Mouse (Mus musculus) myocyte (in vitro differentiated cells): ENCODE results near the gene Wdr77. TPM values are rescaled to one million over a fixed set of nuclear protein-coding genes. Genes with fewer than 3 reads are reported as not detected.

ENCODE experiments used
- H3K27me3 ChIP-seq: one replicate; pipeline ENCODE4 v1.6.1; 2011; ENCODE audit not compliant: control insufficient read depth, insufficient read depth, insufficient read length
- H3K36me3 ChIP-seq: one replicate; pipeline ENCODE4 v1.6.1; 2011; ENCODE audit not compliant: control insufficient read depth, insufficient read depth
- H3K4me2 ChIP-seq: one replicate; pipeline ENCODE4 v1.6.1; 2011; ENCODE audit warnings: low read depth, control low read depth
- H3K4me3 ChIP-seq: one replicate; pipeline ENCODE4 v1.5.1; 2011; ENCODE audit warnings: mild to moderate bottlenecking, control low read depth, moderate library complexity
- H3K79me2 ChIP-seq: one replicate; pipeline ENCODE4 v1.6.1; 2011; ENCODE audit not compliant: control insufficient read depth, insufficient read depth
- H3ac ChIP-seq: one replicate; pipeline ENCODE4 v1.6.1; 2011; ENCODE audit not compliant: control insufficient read depth, insufficient read length
- CEBPB ChIP-seq: IDR thresholded peaks from 2 replicates; pipeline ENCODE4 v1.6.1; 2011; ENCODE audit warnings: mild to moderate bottlenecking, moderate library complexity; ENCODE audit not compliant: poor library complexity, insufficient read depth, severe bottlenecking
- E2F4 ChIP-seq: IDR thresholded peaks from one replicate; pipeline ENCODE4 v1.6.1; 2011; ENCODE audit warnings: mild to moderate bottlenecking, control low read depth, moderate library complexity; ENCODE audit not compliant: insufficient read depth
- MAX ChIP-seq: IDR thresholded peaks from one replicate; pipeline ENCODE4 v1.6.1; 2011; ENCODE audit warnings: low read depth, mild to moderate bottlenecking, control low read depth
- MYOD1 ChIP-seq, 3 experiments: IDR thresholded peaks; one replicate each; pipeline ENCODE4 v1.6.1; 2011; ENCODE audit warnings: control low read depth in 2 of 3, low read depth in 2 of 3, mild to moderate bottlenecking in 2 of 3, moderate library complexity in 1 of 3; ENCODE audit not compliant: insufficient read length in 2 of 3, control insufficient read depth in 1 of 3
- MYOG ChIP-seq, 3 experiments: IDR thresholded peaks; one replicate each; pipeline ENCODE4 v1.6.1; 2011; ENCODE audit warnings: control low read depth in 2 of 3, low read depth in 2 of 3, mild to moderate bottlenecking in 2 of 3; ENCODE audit not compliant: insufficient read length in 2 of 3, control insufficient read depth in 1 of 3, insufficient read depth in 1 of 3
- POLR2A ChIP-seq: IDR thresholded peaks from one replicate; pipeline ENCODE4 v1.6.1; 2011; ENCODE audit warnings: low read depth, mild to moderate bottlenecking, control low read depth, moderate library complexity; ENCODE audit not compliant: insufficient read length
- POLR2AphosphoS2 ChIP-seq: IDR thresholded peaks from one replicate; pipeline ENCODE4 v1.6.1; 2011; ENCODE audit warnings: low read depth, control low read depth; ENCODE audit not compliant: insufficient read length
- REST ChIP-seq: IDR thresholded peaks from one replicate; pipeline ENCODE4 v1.6.1; 2011; ENCODE audit warnings: mild to moderate bottlenecking, control low read depth, moderate library complexity; ENCODE audit not compliant: insufficient read depth, insufficient read length
- SRF ChIP-seq: IDR thresholded peaks from one replicate; pipeline ENCODE4 v1.6.1; 2011; ENCODE audit warnings: low read depth; ENCODE audit not compliant: control insufficient read depth, insufficient read length
- TCF12 ChIP-seq: IDR thresholded peaks from one replicate; pipeline ENCODE4 v1.6.1; 2011; ENCODE audit warnings: mild to moderate bottlenecking, control low read depth; ENCODE audit not compliant: poor library complexity, insufficient read depth, severe bottlenecking
- TCF3 ChIP-seq: IDR thresholded peaks from one replicate; pipeline ENCODE4 v1.6.1; 2011; ENCODE audit warnings: low read depth, control low read depth; ENCODE audit not compliant: insufficient read length
- USF1 ChIP-seq: IDR thresholded peaks from one replicate; pipeline ENCODE4 v1.6.1; 2011; ENCODE audit warnings: low read depth, mild to moderate bottlenecking, control low read depth, moderate library complexity
- polyA plus RNA-seq: library from polyadenylated mRNA; unstranded; fragments of >200 nt; fragmentation: generic; extraction: Trizol; gene quantifications from one replicate; pipeline ENCODE4 v1.2.1, GENCODE M21; 2012; ENCODE audit warnings: missing spikeins

The Wdr77 gene
- polyA plus RNA-seq, 1 experiment: 48.8 TPM

DNA sequence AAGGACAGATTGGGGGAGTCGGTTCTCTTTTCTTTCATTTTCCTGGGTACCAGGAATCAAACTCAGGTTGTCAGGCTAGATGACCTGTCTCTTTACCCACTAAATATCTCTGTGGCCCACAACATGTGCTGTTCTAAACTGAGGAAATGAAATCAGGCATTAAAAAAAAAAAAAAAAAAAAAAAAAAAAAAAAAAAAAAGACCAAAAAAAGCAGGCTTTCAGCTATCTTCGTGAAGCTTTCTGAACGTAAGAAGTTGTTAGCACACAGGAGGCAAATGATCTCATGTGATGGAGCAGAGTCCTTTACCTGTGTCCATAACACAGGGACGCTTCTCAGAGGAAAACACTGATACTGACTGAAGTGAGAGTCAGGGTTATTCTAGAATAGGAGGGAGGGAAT is 23.1 kb upstream of the Wdr77 start:
- no peak for TF ChIP-seq POLR2AphosphoS2
- TF ChIP-seq MAX: no peak
- no peak for TF ChIP-seq CEBPB
- TF ChIP-seq POLR2A: no peak
- TF ChIP-seq TCF12: no peak
- TF ChIP-seq REST: no peak
- TF ChIP-seq SRF: no peak
- no peak for TF ChIP-seq MYOG (IDR thresholded peaks at IDR 0.05; ENCODE audit: control insufficient read depth in 1 of 3, insufficient read depth in 1 of 3, insufficient read length in 2 of 3, low read depth in 2 of 3)
- TF ChIP-seq E2F4: no peak
- no peak for TF ChIP-seq MYOD1 (IDR thresholded peaks at IDR 0.05; ENCODE audit: control insufficient read depth in 1 of 3, insufficient read length in 2 of 3, low read depth in 2 of 3)
- no peak for TF ChIP-seq USF1
- TF ChIP-seq TCF3: no peak

DNA sequence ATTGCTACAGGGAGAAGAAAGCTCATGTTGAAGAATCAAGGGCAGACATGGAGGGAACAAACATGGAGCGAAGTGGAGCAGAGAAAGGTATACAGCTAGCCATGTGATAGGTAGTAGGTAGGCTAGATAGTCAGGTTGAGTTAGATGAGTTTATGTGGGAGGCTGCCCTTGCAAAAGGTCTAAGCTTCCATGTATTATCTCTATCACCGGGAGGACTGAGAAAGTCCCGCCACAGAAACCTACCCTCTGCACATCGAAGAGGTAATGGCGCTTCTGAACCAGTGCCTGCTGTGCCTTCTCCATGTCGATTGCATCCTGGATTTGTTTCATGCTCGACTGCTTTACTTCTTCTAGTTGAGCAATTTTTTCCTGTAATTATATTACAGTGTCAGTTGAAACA is 7.8 kb upstream of the Wdr77 start:
- no peak for TF ChIP-seq SRF
- no peak for TF ChIP-seq USF1
- TF ChIP-seq E2F4: no peak
- no peak for TF ChIP-seq MAX
- TF ChIP-seq TCF12: no peak
- TF ChIP-seq MYOD1 (IDR thresholded peaks at IDR 0.05; ENCODE audit: control insufficient read depth in 1 of 3, insufficient read length in 2 of 3, low read depth in 2 of 3): no peak
- no peak for TF ChIP-seq POLR2AphosphoS2
- no peak for TF ChIP-seq CEBPB
- no peak for TF ChIP-seq POLR2A
- no peak for TF ChIP-seq TCF3
- TF ChIP-seq MYOG (IDR thresholded peaks at IDR 0.05; ENCODE audit: control insufficient read depth in 1 of 3, insufficient read depth in 1 of 3, insufficient read length in 2 of 3, low read depth in 2 of 3): no peak
- no peak for TF ChIP-seq REST

More for the DNA sequence above, 23.1 kb upstream of the Wdr77 start:
- Histone ChIP-seq H3ac (no peak overlapping the region), H3K4me3 (no peak overlapping the region), H3K36me3 (peaks cover 10% of the 10 kb centered on the region), H3K79me2 (no peaks in the 10 kb centered on the region), H3K27me3 (no peaks in the 10 kb centered on the region), H3K4me2 (no peak overlapping the region)

DNA sequence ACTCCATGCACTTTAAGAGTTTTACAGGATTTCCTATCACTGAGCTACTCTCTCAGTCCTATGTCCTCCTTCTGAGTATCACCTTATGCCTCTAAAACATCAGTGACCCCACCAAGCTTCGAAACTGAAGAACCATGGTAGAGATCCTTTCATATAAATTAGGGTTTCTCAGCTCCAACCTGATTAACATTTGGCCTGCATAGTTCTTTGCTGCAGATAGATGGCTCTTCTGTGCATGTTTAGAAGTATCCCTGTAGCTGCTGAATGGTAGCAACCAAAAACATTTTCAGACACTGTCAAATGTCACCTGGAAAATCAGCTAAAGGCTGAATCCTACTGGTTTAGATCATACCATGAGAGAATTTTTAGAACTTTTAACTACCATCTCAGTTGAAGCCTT is 1.9 kb upstream of the Wdr77 start:
- Histone ChIP-seq H3K4me2 (peak overlapping the region; percentile 85), H3K27me3 (no peaks in the 10 kb centered on the region), H3K79me2 (peaks cover 95% of the 10 kb centered on the region), H3ac (no peak overlapping the region), H3K4me3 (peak overlapping the region; percentile 63), H3K36me3 (peaks cover 44% of the 10 kb centered on the region)
- TF ChIP-seq USF1 (no peak), E2F4 (no peak)

More for the DNA sequence above, 7.8 kb upstream of the Wdr77 start:
- peaks cover 81% of the 10 kb centered on the region for H3K79me2 ChIP-seq
- H3ac ChIP-seq: no peak overlapping the region
- peaks cover 84% of the 10 kb centered on the region for H3K36me3 ChIP-seq
- no peaks in the 10 kb centered on the region for H3K27me3 ChIP-seq
- no peak overlapping the region for H3K4me2 ChIP-seq
- H3K4me3 ChIP-seq: no peak overlapping the region

DNA sequence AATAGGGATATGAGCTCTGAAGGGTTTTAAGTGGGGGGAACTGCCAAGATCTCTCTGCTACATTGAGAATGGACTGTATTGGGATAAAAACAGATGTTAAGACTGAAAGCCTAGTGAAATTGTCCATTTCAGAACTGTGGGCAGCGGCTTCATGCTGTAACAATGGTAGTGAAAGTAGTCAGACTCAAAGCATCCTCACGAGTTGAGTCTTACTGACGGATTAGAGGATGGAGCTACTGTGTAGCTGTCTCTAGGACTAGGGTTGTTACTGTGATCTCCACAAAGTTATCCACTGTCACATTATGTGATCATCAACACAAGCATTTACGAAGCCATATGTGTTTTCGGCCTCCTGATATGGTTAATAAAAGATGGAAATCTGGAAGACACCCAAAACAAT is 965 bp upstream of the Wdr77 start:
- peak overlapping the region; percentile 85 for H3K4me2 ChIP-seq
- no peaks in the 10 kb centered on the region for H3K27me3 ChIP-seq
- no peak for TF ChIP-seq TCF12
- TF ChIP-seq POLR2A: no peak
- TF ChIP-seq CEBPB: no peak
- TF ChIP-seq MYOD1 (IDR thresholded peaks at IDR 0.05; ENCODE audit: control insufficient read depth in 1 of 3, insufficient read length in 2 of 3, low read depth in 2 of 3): no peak
- no peak for TF ChIP-seq SRF
- TF ChIP-seq USF1: no peak
- TF ChIP-seq MYOG (IDR thresholded peaks at IDR 0.05; ENCODE audit: control insufficient read depth in 1 of 3, insufficient read depth in 1 of 3, insufficient read length in 2 of 3, low read depth in 2 of 3): no peak
- TF ChIP-seq REST: no peak
- TF ChIP-seq E2F4: no peak
- no peak for TF ChIP-seq MAX
- TF ChIP-seq TCF3: no peak
- no peak for TF ChIP-seq POLR2AphosphoS2
- H3ac ChIP-seq: peak overlapping the region; percentile 36
- peaks cover 89% of the 10 kb centered on the region for H3K79me2 ChIP-seq
- H3K36me3 ChIP-seq: peaks cover 43% of the 10 kb centered on the region
- peak overlapping the region; percentile 63 for H3K4me3 ChIP-seq

DNA sequence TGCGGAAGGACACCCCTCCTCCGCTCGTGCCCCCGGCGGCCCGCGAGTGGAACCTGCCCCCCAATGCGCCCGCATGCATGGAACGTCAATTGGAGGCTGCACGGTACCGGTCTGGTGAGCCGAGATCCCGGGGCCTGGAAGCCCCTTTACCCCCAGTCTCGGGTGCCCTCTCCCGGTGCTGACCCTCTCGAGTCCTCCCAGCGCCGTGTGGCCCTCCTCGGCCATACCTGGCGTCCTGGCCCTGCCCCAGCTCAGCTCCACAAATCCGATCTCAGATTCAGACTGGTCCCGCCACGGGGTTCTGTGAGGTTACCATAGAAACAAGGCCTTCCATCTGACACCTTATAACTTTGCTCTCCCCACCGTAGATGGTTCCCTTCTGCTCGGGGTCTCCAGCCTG is 416 bp downstream of the Wdr77 start:
- H3ac ChIP-seq: peak overlapping the region; percentile 36
- TF ChIP-seq MAX (no peak), TCF3 (no peak), REST (no peak), MYOG (IDR thresholded peaks at IDR 0.05; ENCODE audit: control insufficient read depth in 1 of 3, insufficient read depth in 1 of 3, insufficient read length in 2 of 3, low read depth in 2 of 3) (no peak)
- H3K27me3 ChIP-seq: no peaks in the 10 kb centered on the region
- H3K4me3 ChIP-seq: peak overlapping the region; percentile 63
- H3K4me2 ChIP-seq: peak overlapping the region; percentile 82
- peaks cover 76% of the 10 kb centered on the region for H3K79me2 ChIP-seq
- peaks cover 39% of the 10 kb centered on the region for H3K36me3 ChIP-seq
